Comparison of ENCODE assay signal across 7 mouse cellular contexts in genomic region chr10:4338863-4339461, GRCm38 (mm10). TPM values are rescaled to one million over a fixed set of nuclear protein-coding genes. Genes with fewer than 3 reads are reported as not detected.
A peak's percentile ranks its signal among the peaks of the same experiment; 100 is the strongest.
DNase-seq lines count a peak whose midpoint lies in the region; ATAC-seq and TF ChIP-seq lines count a peak whose summit lies in the region.

No protein-coding gene starts in this region.

- ATAC-seq in Patski: peak; percentile 14
- peak; percentile 82 for ATAC-seq in limb, embryonic 11.5 days (ENCODE audit: insufficient number of reproducible peaks, low FRiP score, low TSS enrichment, low read depth)

- peak overlapping the region; percentile 25; the same call in 1 of the 2 replicates for H3K4me2 ChIP-seq in limb, embryonic 11.5 days (ENCODE audit: low read depth, severe bottlenecking)

- H3K27ac ChIP-seq in embryonic facial prominence, embryonic 10.5 days (replicated peaks): peak overlapping the region; percentile 71
- H3K27ac ChIP-seq in limb, embryonic 11.5 days (replicated peaks; ENCODE audit: low read depth, low read length): no peak overlapping the region

- H3K27me3 ChIP-seq in Patski: no peaks in the 10 kb centered on the region
- no peaks in the 10 kb centered on the region for H3K27me3 ChIP-seq in embryonic facial prominence, embryonic 10.5 days (replicated peaks; ENCODE audit: low read depth, poor library complexity, severe bottlenecking)
- H3K27me3 ChIP-seq in limb, embryonic 11.5 days (ENCODE audit: control insufficient read depth, insufficient read depth, low read length): no peaks in the 10 kb centered on the region

- CTCF ChIA-PET in Patski (lab: Charles Lee): interaction anchor here (0.8 to 1.7 kb wide), 3 partner anchors 9 to 301 kb away, joined by 3 to 7 read pairs (median 4); no protein-coding TSS in a partner anchor

- intact Hi-C loops in heart, postnatal 36 days (cut with DNase I): loop anchor here (10.0 kb wide), 1 partner anchor 804 kb away; no protein-coding TSS in a partner anchor

- H3K9me3 ChIP-seq in embryonic facial prominence, embryonic 10.5 days: no peaks in the 10 kb centered on the region
- H3K9me3 ChIP-seq in limb, embryonic 11.5 days (ENCODE audit: control insufficient read depth, low read length): no peaks in the 10 kb centered on the region

- in situ Hi-C loops in Patski (cut with MboI; ENCODE audit: low pct_unique_long_range_greater_than_20kb): loop anchor here (10.0 kb wide), 1 partner anchor 234 kb away; no protein-coding TSS in a partner anchor

- POLR2A ChIA-PET in Patski (lab: Charles Lee): interaction anchor here (0.7 to 0.8 kb wide), 2 partner anchors 164 to 180 kb away, joined by 3 to 4 read pairs; no protein-coding TSS in a partner anchor

- peaks cover 29% of the 10 kb centered on the region for H3K4me1 ChIP-seq in embryonic facial prominence, embryonic 10.5 days
- 0 out of 2 replicates have a peak, but pooled peaks cover 2% of the 10 kb centered on the region for H3K4me1 ChIP-seq in limb, embryonic 11.5 days (ENCODE audit: control insufficient read depth, insufficient read depth, low read length)

- TF ChIP-seq CTCF in Patski (IDR thresholded peaks at IDR 0.05): no peak

- 47% methylated on average over 15 of the region's 15 CpGs for whole genome bisulfite sequencing in embryonic facial prominence, embryonic 10.5 days
- WGBS in limb, embryonic 11.5 days: 49% methylated on average over 15 of the region's 15 CpGs

- no peak for DNase-seq in Patski (ENCODE audit: low read depth, low spot score)
- DNase-seq in embryonic facial prominence, embryonic 10.5 days (ENCODE audit: low spot score): peak; percentile 65
- peak; percentile 41 to 47 for DNase-seq in heart, postnatal 36 days
- peak; percentile 62 for DNase-seq in limb, embryonic 11.5 days (ENCODE audit: low spot score)
- peak; percentile 57 for DNase-seq in testis, postnatal 14 days (ENCODE audit: low spot score)
- no peak for DNase-seq in B cell, adult 2 months
- no peak for DNase-seq in cerebellum, postnatal 4 days (ENCODE audit: low spot score in 2 of 2)

- H3K9ac ChIP-seq in limb, embryonic 11.5 days (ENCODE audit: low read length): no peak overlapping the region

- peak overlapping the region; percentile 27; the same call in 1 of the 2 replicates for H3K4me3 ChIP-seq in embryonic facial prominence, embryonic 10.5 days
- no peak overlapping the region for H3K4me3 ChIP-seq in limb, embryonic 11.5 days (ENCODE audit: low read depth, low read length)

- no peaks in the 10 kb centered on the region for H3K36me3 ChIP-seq in embryonic facial prominence, embryonic 10.5 days (replicated peaks)
- H3K36me3 ChIP-seq in limb, embryonic 11.5 days (ENCODE audit: control insufficient read depth, insufficient read depth, low read length): no peaks in the 10 kb centered on the region

RNA-seq across cellular contexts. Expression of gene Zbtb2, which starts 48.9 kb away (rescaled TPM):
- 19.0 TPM for polyA plus RNA-seq in Patski (2021)
- polyA plus RNA-seq in embryonic facial prominence, embryonic 10.5 days (2016; fragmentation: Nextera tagmentation; extraction: Ambion mirVana): 18.8 and 22.7 TPM in 2 replicates
- total RNA-seq in heart, postnatal 36 days (2021): 1 to 10 TPM; 6.2 to 6.3 TPM
- 22.7 and 24.4 TPM in 2 replicates for polyA plus RNA-seq in limb, embryonic 11.5 days (2014; fragmentation: Nextera tagmentation; extraction: Ambion mirVana)

Comparison
In these comparisons a context has a peak if more than half of its experiments do, and no peak if none do; other contexts are left out.
1. DNase-seq: peak in embryonic facial prominence, embryonic 10.5 days (single experiment), heart, postnatal 36 days (2 of 2), limb, embryonic 11.5 days (single experiment) and testis, postnatal 14 days (single experiment); none in Patski (single experiment), B cell, adult 2 months (0 of 2) and cerebellum, postnatal 4 days (0 of 2).